Comparison of ENCODE assay signal across 8 mouse cellular contexts in the genomic region with DNA sequence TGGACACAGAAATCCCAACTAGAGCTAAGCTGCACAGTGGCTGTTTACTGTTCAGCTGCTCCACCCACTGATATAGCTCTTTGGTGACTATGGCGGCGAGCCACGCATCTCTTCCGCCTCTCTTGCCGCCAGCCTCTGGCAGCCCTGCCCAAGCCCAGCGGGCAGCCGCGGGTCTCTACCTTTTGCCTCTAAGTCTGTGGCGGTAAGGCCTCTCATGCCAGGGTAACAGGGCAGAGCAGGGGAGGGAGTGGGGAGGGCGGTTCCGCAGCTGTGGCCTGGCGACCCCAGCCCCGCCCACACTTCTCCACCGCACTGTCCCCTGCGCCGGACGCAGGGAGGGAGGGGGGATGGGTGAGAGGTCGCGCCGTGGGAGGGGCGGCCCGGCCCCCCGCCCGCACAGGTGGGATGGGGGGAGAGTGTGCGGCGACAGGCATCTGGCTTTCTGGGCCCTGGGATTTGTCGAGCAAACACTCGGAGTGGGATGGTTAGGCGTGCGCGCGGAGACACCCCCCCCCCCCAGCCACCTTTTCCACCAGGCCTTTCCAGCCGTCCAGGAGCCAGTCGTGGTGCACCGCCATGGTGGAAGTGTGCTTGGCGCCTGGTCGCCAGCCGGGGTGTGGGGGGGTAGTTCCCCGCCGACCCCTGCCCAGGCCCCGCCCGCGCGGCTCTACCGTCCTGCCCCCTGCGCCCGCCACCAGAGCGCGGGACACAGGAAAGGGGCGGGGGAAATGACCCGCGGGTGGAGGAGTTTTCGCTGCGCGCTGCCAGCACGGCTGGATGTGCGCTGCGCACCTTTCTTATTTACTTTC. TPM values are rescaled to one million over a fixed set of nuclear protein-coding genes. Genes with fewer than 3 reads are reported as not detected.
DNase-seq lines count a peak whose midpoint lies in the region; ATAC-seq lines count a peak whose summit lies in the region.

No protein-coding gene starts in this region.

- H3K27me3 ChIP-seq in liver, embryonic 12.5 days (replicated peaks), result no peaks in the 10 kb centered on the region

- no peaks in the 10 kb centered on the region for H3K9me3 ChIP-seq in liver, embryonic 12.5 days (replicated peaks)

- 6% methylated on average over 53 of the region's 58 CpGs for WGBS in liver, embryonic 12.5 days (ENCODE audit: insufficient replicate concordance)

- H3K27ac ChIP-seq in liver, embryonic 12.5 days, result peak overlapping the region; percentile 60

- H3K4me1 ChIP-seq in liver, embryonic 12.5 days, result 0 out of 2 replicates have a peak, but pooled peaks cover 3% of the 10 kb centered on the region

- DNase-seq in 416B (ENCODE audit: low read depth), result peak; percentile 48
- peak; percentile 72 for DNase-seq in adrenal gland, adult 2 months
- peak; percentile 63 for DNase-seq in embryo, embryonic 11 days
- DNase-seq in heart, adult 8-10 months (ENCODE audit: low spot score), result peak; percentile 3
- DNase-seq in kidney, adult 18-20 months, result peak; percentile 73
- DNase-seq in naive thymus-derived CD4-positive, alpha-beta T cell, adult 2 months (ENCODE audit: low read depth), result peak; percentile 93
- DNase-seq in telencephalon, adult 2 months (ENCODE audit: low read depth, low spot score), result peak; percentile 11

- peak overlapping the region; percentile 56 for H3K9ac ChIP-seq in liver, embryonic 12.5 days

- H3K36me3 ChIP-seq in liver, embryonic 12.5 days, result no peaks in the 10 kb centered on the region

- peak overlapping the region; percentile 70 for H3K4me2 ChIP-seq in liver, embryonic 12.5 days

- ATAC-seq in liver, embryonic 12.5 days, result peak; percentile 94

- H3K4me3 ChIP-seq in liver, embryonic 12.5 days, result peak overlapping the region; percentile 56

RNA-seq across cellular contexts. Expression of gene Slc22a29, which starts 33.4 kb away (rescaled TPM):
- total RNA-seq in adrenal gland, adult 2 months (2021), result not detected
- not detected in 2 replicates for polyA plus RNA-seq in adrenal gland, adult 2 months (2012; rRNA removed)
- not detected for total RNA-seq in heart, adult 8-10 months (2022)
- 0.10 TPM in 1 of 2 replicates, not detected in the other for polyA plus RNA-seq in liver, embryonic 12.5 days (2016; fragmentation: Nextera tagmentation; extraction: Ambion mirVana)

Comparison
In these comparisons a context has a peak if more than half of its experiments do, and no peak if none do; other contexts are left out.
1. Peak in every context shown above with its lines: DNase-seq, ATAC-seq, H3K4me3 ChIP-seq and H3K27ac ChIP-seq.
2. DNase-seq: peak in every context shown above with its lines; median percentile 93 in naive thymus-derived CD4-positive, alpha-beta T cell, adult 2 months; 73 in kidney, adult 18-20 months; 72 in adrenal gland, adult 2 months; 63 in embryo, embryonic 11 days; 48 in 416B; 11 in telencephalon, adult 2 months; 3 in heart, adult 8-10 months.